Mouse (Mus musculus) liver, embryonic 14.5 days (tissue): ENCODE measurements at regions not wholly inside any gene's neighbourhood (a gene's known extent, or its start where the extent isn't known, plus 50 kb on each side); places are given as distances from the start of the nearest gene placed in this dataset.

Source experiments
- ATAC-seq: fragments of 200-750 bp; cut with Nextera tagmentation; 2 replicates; pipeline ENCODE4 v1.8.0; 2017; ENCODE audit warnings: moderate number of reproducible peaks, mild to moderate bottlenecking, moderate library complexity; ENCODE audit not compliant: insufficient read depth
- DNase-seq, 3 experiments: peaks; one replicate each; pipeline ENCODE4 v3.0.0-alpha.2; 2012 to 2013; ENCODE audit warnings: low read depth in 3 of 3, low spot score in 3 of 3
- H3K27ac ChIP-seq: fragments of 300-500 bp; sonication (generic); 2 replicates; pipeline ENCODE4 v1.5.1; 2014; ENCODE audit warnings: moderate library complexity, mild to moderate bottlenecking, control low read depth, inconsistent platforms
- H3K27me3 ChIP-seq: fragments of 300-500 bp; sonication (generic); 2 replicates; pipeline ENCODE4 v1.6.1; 2014; ENCODE audit warnings: mild to moderate bottlenecking, low read length, moderate library complexity; ENCODE audit not compliant: control insufficient read depth, insufficient read depth
- H3K36me3 ChIP-seq: fragments of 300-500 bp; sonication (generic); replicated peaks from 2 replicates; pipeline ENCODE4 v1.6.1; 2014; ENCODE audit warnings: low read depth; ENCODE audit not compliant: control insufficient read depth, insufficient read depth
- H3K4me1 ChIP-seq, 2 experiments: fragments of 200-500 bp in 1 of 2; fragments of 300-500 bp in 1 of 2; sonication (generic) in 1 of 2; replicated peaks; 2 replicates each; pipeline ENCODE4 v1.6.1; 2012 to 2014; ENCODE audit warnings: antibody characterized with exemption in 1 of 2, inconsistent platforms in 1 of 2, low read length in 1 of 2; ENCODE audit not compliant: control insufficient read depth in 2 of 2, insufficient read depth in 2 of 2
- H3K4me2 ChIP-seq: fragments of 300-500 bp; sonication (generic); 2 replicates; pipeline ENCODE4 v1.6.1; 2014; ENCODE audit warnings: low read depth, mild to moderate bottlenecking, control low read depth, moderate library complexity
- H3K4me3 ChIP-seq, 2 experiments: fragments of 200-500 bp in 1 of 2; fragments of 300-500 bp in 1 of 2; sonication (generic) in 1 of 2; 2 replicates each; pipeline ENCODE4 v1.5.1; 2012 to 2014; ENCODE audit warnings: low read depth in 2 of 2, low read length in 2 of 2, mild to moderate bottlenecking in 2 of 2, control low read depth in 1 of 2, inconsistent platforms in 1 of 2, moderate library complexity in 1 of 2; ENCODE audit not compliant: insufficient read depth in 1 of 2
- H3K9ac ChIP-seq: fragments of 300-500 bp; sonication (generic); replicated peaks from 2 replicates; pipeline ENCODE4 v1.6.1; 2014; ENCODE audit warnings: mild to moderate bottlenecking, control low read depth, moderate library complexity
- H3K9me3 ChIP-seq: fragments of 300-500 bp; sonication (generic); 2 replicates; pipeline ENCODE4 v1.6.1; 2016; ENCODE audit warnings: low read length, mixed read lengths; ENCODE audit not compliant: control insufficient read depth
- CTCF ChIP-seq: IDR thresholded peaks from 2 replicates; pipeline ENCODE4 v1.5.1; 2016; ENCODE audit warnings: antibody characterized with exemption, low read depth, control low read depth
- EP300 ChIP-seq: IDR thresholded peaks from 2 replicates; pipeline ENCODE4 v1.6.1; 2016; ENCODE audit warnings: antibody characterized with exemption, low read depth
- WGBS: fragments of 180-500 bp; shearing (Covaris S2); extraction: QIAGEN DNeasy Blood & Tissue Kit; methylation state at CpG from one replicate; pipeline ENCODE4 v1.1.7; 2014; ENCODE audit not compliant: insufficient replicate concordance; 5-methylcytosine and 5-hydroxymethylcytosine counted together

- ATAC-seq = no peak
- TF ChIP-seq EP300 (no peak), CTCF (no peak)
- DNase-seq = no peak
- Histone ChIP-seq H3K9me3 (no peaks in the 10 kb centered on the region), H3K9ac (no peak overlapping the region), H3K4me3 (no peak overlapping the region), H3K4me1 (no peaks in the 10 kb centered on the region), H3K36me3 (no peaks in the 10 kb centered on the region), H3K4me2 (no peak overlapping the region), H3K27me3 (no peaks in the 10 kb centered on the region), H3K27ac (no peak overlapping the region)
- WGBS = 68% methylated on average over 2 of the region's 2 CpGs
Observed at GRCm38 (mm10) chr6:12140596-12140995, 233.0 kb downstream of the Phf14 start.

- no peak for DNase-seq
- Histone ChIP-seq H3K4me1 (no peaks in the 10 kb centered on the region), H3K36me3 (no peaks in the 10 kb centered on the region), H3K9me3 (no peaks in the 10 kb centered on the region), H3K27ac (no peak overlapping the region), H3K27me3 (no peaks in the 10 kb centered on the region), H3K9ac (no peak overlapping the region), H3K4me3 (no peak overlapping the region), H3K4me2 (no peak overlapping the region)
- TF ChIP-seq EP300 (no peak), CTCF (no peak)
- ATAC-seq = no peak
- 61% methylated on average over 3 of the region's 3 CpGs for WGBS
Observed at GRCm38 (mm10) chr6:12145216-12145615, 237.6 kb downstream of the Phf14 start.

- Histone ChIP-seq H3K4me3 (no peak overlapping the region), H3K9me3 (no peaks in the 10 kb centered on the region), H3K4me2 (no peak overlapping the region), H3K27ac (no peak overlapping the region), H3K36me3 (no peaks in the 10 kb centered on the region), H3K27me3 (no peaks in the 10 kb centered on the region), H3K9ac (no peak overlapping the region), H3K4me1 (0 out of 4 replicates have a peak, but pooled peaks cover 0 to 3% of the 10 kb centered on the region in 2 experiments)
- 46% methylated on average over 3 of the region's 3 CpGs for WGBS
- TF ChIP-seq EP300 (no peak), CTCF (no peak)
- DNase-seq (no peak), ATAC-seq (peak; percentile 48)
Observed at GRCm38 (mm10) chr6:12150613-12151333, 243.2 kb downstream of the Phf14 start.

GRCm38 (mm10) chr6:12163971-12164370 lies 256.4 kb downstream of the Phf14 start:
- Histone ChIP-seq H3K9me3 (no peaks in the 10 kb centered on the region), H3K4me1 (no peaks in the 10 kb centered on the region), H3K27me3 (no peaks in the 10 kb centered on the region), H3K27ac (no peak overlapping the region), H3K4me2 (no peak overlapping the region), H3K9ac (no peak overlapping the region), H3K4me3 (no peak overlapping the region), H3K36me3 (no peaks in the 10 kb centered on the region)
- TF ChIP-seq CTCF (no peak), EP300 (no peak)
- DNase-seq = no peak
- ATAC-seq = no peak
- WGBS = 10% methylated on average over 1 of the region's 1 CpGs

GRCm38 (mm10) chr6:12168533-12168932 lies 260.9 kb downstream of the Phf14 start:
- ATAC-seq (no peak), DNase-seq (no peak)
- Histone ChIP-seq H3K4me3 (no peak overlapping the region), H3K27me3 (no peaks in the 10 kb centered on the region), H3K9ac (no peak overlapping the region), H3K4me1 (no peaks in the 10 kb centered on the region), H3K36me3 (no peaks in the 10 kb centered on the region), H3K4me2 (no peak overlapping the region), H3K9me3 (no peaks in the 10 kb centered on the region), H3K27ac (no peak overlapping the region)
- TF ChIP-seq CTCF (no peak), EP300 (no peak)
- WGBS = 60% methylated on average over 1 of the region's 1 CpGs
